Mouse (Mus musculus) intestine, embryonic 14.5 days (tissue): ENCODE data around the gene Oosp2. TPM values are rescaled to one million over a fixed set of nuclear protein-coding genes. Genes with fewer than 3 reads are reported as not detected.

Experiments used
- ATAC-seq: fragments of 200-750 bp; cut with Nextera tagmentation; replicated peaks from 2 replicates; pipeline ENCODE4 v1.8.0; 2017; ENCODE audit warnings: low read depth, moderate number of reproducible peaks, moderate TSS enrichment, moderate library complexity; ENCODE audit not compliant: low FRiP score, low TSS enrichment
- DNase-seq: peaks from one replicate; pipeline ENCODE4 v3.0.0-alpha.2; 2018; ENCODE audit warnings: low spot score
- H3K27ac ChIP-seq: fragments of 300-500 bp; sonication (generic); 2 replicates; pipeline ENCODE4 v1.5.1; 2014; ENCODE audit warnings: low read depth, mild to moderate bottlenecking, control low read depth
- H3K27me3 ChIP-seq: fragments of 300-500 bp; sonication (generic); replicated peaks from 2 replicates; pipeline ENCODE4 v1.6.1; 2014; ENCODE audit warnings: low read length, control low read depth; ENCODE audit not compliant: control insufficient read depth, insufficient read depth
- H3K36me3 ChIP-seq: fragments of 300-500 bp; sonication (generic); 2 replicates; pipeline ENCODE4 v1.6.1; 2014; ENCODE audit warnings: low read length, control low read depth; ENCODE audit not compliant: control insufficient read depth, insufficient read depth
- H3K4me1 ChIP-seq: fragments of 300-500 bp; sonication (generic); replicated peaks from 2 replicates; pipeline ENCODE4 v1.6.1; 2014; ENCODE audit warnings: low read length, control low read depth, mixed read lengths; ENCODE audit not compliant: control insufficient read depth, insufficient read depth
- H3K4me2 ChIP-seq: fragments of 300-500 bp; sonication (generic); 2 replicates; pipeline ENCODE4 v1.6.1; 2014; ENCODE audit warnings: low read length
- H3K4me3 ChIP-seq: fragments of 300-500 bp; sonication (generic); 2 replicates; pipeline ENCODE4 v1.5.1; 2014; ENCODE audit warnings: low read depth, low read length, control low read depth, mixed read lengths
- H3K9ac ChIP-seq: fragments of 300-500 bp; sonication (generic); 2 replicates; pipeline ENCODE4 v1.6.1; 2014; ENCODE audit warnings: mild to moderate bottlenecking, low read length
- H3K9me3 ChIP-seq: fragments of 300-500 bp; sonication (generic); 2 replicates; pipeline ENCODE4 v1.6.1; 2016; ENCODE audit warnings: low read length, control low read depth; ENCODE audit not compliant: control insufficient read depth
- WGBS: fragments of 180-500 bp; shearing (Covaris S2); extraction: QIAGEN DNeasy Blood & Tissue Kit; methylation state at CpG from one replicate; pipeline ENCODE4 v1.1.7; 2014; 5-methylcytosine and 5-hydroxymethylcytosine counted together
- polyA plus RNA-seq: library from polyadenylated mRNA; unstranded; fragments of >200 nt; fragmentation: Nextera tagmentation; extraction: Ambion mirVana; gene quantifications from 2 replicates; pipeline ENCODE4 v1.2.1, GENCODE M21; 2014

The Oosp2 gene
- polyA plus RNA-seq, 1 experiment from 2014 or later, result not detected

DNA sequence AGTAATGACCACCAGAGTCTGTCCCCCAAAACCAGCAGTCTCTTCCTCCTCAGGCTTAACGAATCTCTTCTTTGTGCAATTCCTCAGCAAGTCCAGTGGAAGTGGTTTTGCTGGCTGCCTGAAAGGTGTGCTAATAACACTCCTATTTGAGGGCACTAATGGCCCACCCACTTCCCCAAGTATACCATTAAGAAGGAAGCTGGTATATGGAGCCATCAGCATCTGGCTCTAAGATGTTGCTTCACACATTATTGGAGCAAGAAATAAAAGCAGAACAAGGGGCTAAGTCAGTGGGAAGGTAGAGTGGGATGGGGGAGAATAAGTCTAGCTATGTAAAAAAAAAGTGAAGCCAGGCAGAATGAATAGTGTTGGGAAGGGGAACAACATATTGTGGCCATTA, 19.6 kb downstream of the Oosp2 start, which contains the start of gene Ms4a3:
Ms4a3 (minus strand) TSS at position 120 of the 400 bp plus-strand sequence.
- H3K4me1 ChIP-seq, result no peaks in the 10 kb centered on the region
- H3K4me3 ChIP-seq, result no peak within 1 kb of the TSS
- ATAC-seq (no peak), DNase-seq (no peak)
- H3K4me2 ChIP-seq, result no peak within 1 kb of the TSS
- no peak within 1 kb of the TSS for H3K9ac ChIP-seq
- WGBS, result 84% methylated on average over 1 of the region's 1 CpGs
- no peaks in the 10 kb centered on the region for H3K36me3 ChIP-seq
- no peak within 1 kb of the TSS for H3K27ac ChIP-seq
- H3K9me3 ChIP-seq, result no peaks in the 10 kb centered on the region
- no peaks in the 10 kb centered on the region for H3K27me3 ChIP-seq

DNA sequence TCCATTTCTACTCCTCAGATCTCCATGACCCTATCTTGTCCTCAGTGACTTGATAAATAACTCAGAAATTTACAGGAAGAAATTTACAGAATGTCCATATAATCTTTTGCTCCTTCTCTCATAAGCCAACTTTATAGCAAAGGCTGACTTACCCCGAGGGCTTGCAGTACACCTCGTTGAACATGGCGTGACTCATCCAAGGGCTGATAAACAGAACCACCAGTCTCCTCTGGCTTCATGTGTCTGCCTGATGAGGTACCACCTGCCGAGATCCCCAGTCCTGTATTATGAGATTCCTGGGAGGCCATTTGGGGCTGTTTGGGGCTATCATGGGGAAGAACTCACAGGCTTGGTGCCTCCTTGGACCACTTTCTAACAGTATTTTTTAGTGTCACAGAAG, 21.3 kb downstream of the Oosp2 start:
- H3K9ac ChIP-seq, result no peak overlapping the region
- no peaks in the 10 kb centered on the region for H3K27me3 ChIP-seq
- no peaks in the 10 kb centered on the region for H3K36me3 ChIP-seq
- ATAC-seq (no peak), DNase-seq (no peak)
- no peak overlapping the region for H3K4me3 ChIP-seq
- 78% methylated on average over 4 of the region's 4 CpGs for WGBS
- no peak overlapping the region for H3K27ac ChIP-seq
- H3K4me2 ChIP-seq, result no peak overlapping the region
- no peaks in the 10 kb centered on the region for H3K4me1 ChIP-seq
- no peaks in the 10 kb centered on the region for H3K9me3 ChIP-seq

DNA sequence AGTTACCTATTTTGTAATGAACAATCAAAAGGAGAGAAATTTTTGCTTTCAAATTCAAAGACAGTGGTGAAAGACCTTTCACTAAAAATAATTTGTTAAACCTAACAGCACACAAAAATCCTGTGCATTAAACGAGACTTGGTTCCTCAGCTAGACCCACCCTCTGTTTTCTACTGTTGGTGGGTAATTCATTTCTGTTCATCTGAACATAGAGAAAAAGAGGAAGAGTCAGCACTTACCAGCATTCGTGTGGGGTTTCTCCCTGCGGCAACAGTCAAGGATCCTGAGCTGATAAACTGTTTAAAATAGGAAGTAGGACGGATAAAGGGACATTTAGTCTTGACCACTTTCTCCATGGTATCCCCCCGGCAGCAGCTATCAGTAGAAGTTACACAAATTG, 24.8 kb downstream of the Oosp2 start:
- H3K4me1 ChIP-seq, result no peaks in the 10 kb centered on the region
- DNase-seq (no peak), ATAC-seq (no peak)
- no peak overlapping the region for H3K27ac ChIP-seq
- no peaks in the 10 kb centered on the region for H3K9me3 ChIP-seq
- WGBS, result 77% methylated on average over 5 of the region's 5 CpGs
- H3K27me3 ChIP-seq, result no peaks in the 10 kb centered on the region
- no peaks in the 10 kb centered on the region for H3K36me3 ChIP-seq
- no peak overlapping the region for H3K4me3 ChIP-seq
- H3K9ac ChIP-seq, result no peak overlapping the region
- H3K4me2 ChIP-seq, result no peak overlapping the region

DNA sequence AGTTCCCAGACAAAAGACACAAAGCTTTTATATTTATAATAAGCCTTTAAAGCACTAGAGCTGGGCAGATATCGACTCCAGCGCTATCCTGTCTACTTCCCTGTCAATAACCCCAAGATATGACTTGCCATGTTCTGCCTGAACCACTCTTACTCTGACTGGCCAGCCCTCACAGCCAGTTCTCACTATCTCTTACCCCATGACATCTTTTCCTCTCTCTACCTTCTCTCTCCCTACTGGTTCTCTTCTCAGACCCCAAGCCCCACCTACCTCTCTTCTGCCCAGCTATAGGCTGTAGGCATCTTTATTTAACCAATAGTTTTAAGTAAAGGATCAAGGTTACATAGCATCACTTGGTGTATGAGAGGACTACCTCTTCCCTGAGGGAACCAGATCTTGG, 26.0 kb downstream of the Oosp2 start:
- Histone ChIP-seq H3K27me3 (no peaks in the 10 kb centered on the region), H3K4me2 (no peak overlapping the region), H3K36me3 (no peaks in the 10 kb centered on the region), H3K9ac (no peak overlapping the region), H3K27ac (no peak overlapping the region), H3K4me1 (no peaks in the 10 kb centered on the region), H3K9me3 (no peaks in the 10 kb centered on the region), H3K4me3 (no peak overlapping the region)
- no peak for ATAC-seq
- WGBS, result 89% methylated on average over 2 of the region's 2 CpGs
- DNase-seq, result no peak

- Histone ChIP-seq H3K4me2 (no peak overlapping the region), H3K27me3 (no peaks in the 10 kb centered on the region), H3K4me1 (no peaks in the 10 kb centered on the region), H3K27ac (no peak overlapping the region), H3K36me3 (no peaks in the 10 kb centered on the region), H3K9ac (no peak overlapping the region), H3K9me3 (no peaks in the 10 kb centered on the region), H3K4me3 (no peak overlapping the region)
- ATAC-seq (no peak), DNase-seq (no peak)
- WGBS, result 73% methylated on average over 1 of the region's 1 CpGs
These were observed 26.6 kb downstream of the Oosp2 start for GRCm38 (mm10) chr19:11633732-11634131.

- no peak overlapping the region for H3K4me2 ChIP-seq
- H3K4me1 ChIP-seq, result no peaks in the 10 kb centered on the region
- no peak overlapping the region for H3K4me3 ChIP-seq
- no peaks in the 10 kb centered on the region for H3K9me3 ChIP-seq
- H3K27ac ChIP-seq, result no peak overlapping the region
- ATAC-seq, result no peak
- H3K9ac ChIP-seq, result no peak overlapping the region
- H3K36me3 ChIP-seq, result no peaks in the 10 kb centered on the region
- no peak for DNase-seq
- 44% methylated on average over 5 of the region's 5 CpGs for WGBS
- no peaks in the 10 kb centered on the region for H3K27me3 ChIP-seq
These were observed 35.1 kb downstream of the Oosp2 start for GRCm38 (mm10) chr19:11625231-11625630.

DNA sequence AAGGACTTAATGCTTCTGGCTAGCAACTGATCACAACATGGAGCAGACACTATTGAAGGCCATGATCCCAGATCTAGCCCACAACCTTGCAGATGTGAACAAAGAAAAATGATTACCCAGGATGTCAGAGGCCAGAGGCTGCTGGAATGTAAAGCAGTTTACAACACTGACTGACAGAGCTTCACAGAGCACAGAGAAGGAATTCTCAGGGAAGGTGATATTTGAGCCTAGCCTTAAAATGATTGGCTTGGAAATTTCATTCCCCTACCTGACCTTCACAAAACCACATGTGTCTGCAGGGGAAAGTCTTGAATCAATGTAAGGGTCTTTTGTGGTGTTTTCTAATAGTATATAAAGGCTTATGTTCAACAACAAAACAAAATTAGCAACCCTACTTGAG, 35.6 kb downstream of the Oosp2 start:
- no peak for ATAC-seq
- no peaks in the 10 kb centered on the region for H3K36me3 ChIP-seq
- no peak overlapping the region for H3K9ac ChIP-seq

GRCm38 (mm10) chr19:11623551-11623950, 36.8 kb downstream of the Oosp2 start, which contains the start of gene Ms4a2:
Ms4a2 (minus strand) TSS chr19:11623719.
- no peaks in the 10 kb centered on the region for H3K27me3 ChIP-seq
- H3K4me2 ChIP-seq, result no peak within 1 kb of the TSS
- WGBS, result 76% methylated on average over 2 of the region's 2 CpGs
- no peak within 1 kb of the TSS for H3K4me3 ChIP-seq
- no peak for DNase-seq
- no peaks in the 10 kb centered on the region for H3K36me3 ChIP-seq
- H3K27ac ChIP-seq, result no peak within 1 kb of the TSS
- H3K4me1 ChIP-seq, result no peaks in the 10 kb centered on the region
- no peak for ATAC-seq
- H3K9me3 ChIP-seq, result no peaks in the 10 kb centered on the region
- H3K9ac ChIP-seq, result no peak within 1 kb of the TSS

More for the DNA sequence above, 35.6 kb downstream of the Oosp2 start:
- no peaks in the 10 kb centered on the region for H3K27me3 ChIP-seq
- H3K4me1 ChIP-seq, result no peaks in the 10 kb centered on the region
- no peak overlapping the region for H3K27ac ChIP-seq
- no peak overlapping the region for H3K4me3 ChIP-seq
- no peak for DNase-seq
- no peaks in the 10 kb centered on the region for H3K9me3 ChIP-seq
- H3K4me2 ChIP-seq, result no peak overlapping the region

GRCm38 (mm10) chr19:11617983-11618382, 42.4 kb downstream of the Oosp2 start:
- H3K36me3 ChIP-seq, result no peaks in the 10 kb centered on the region
- no peaks in the 10 kb centered on the region for H3K27me3 ChIP-seq
- no peak for DNase-seq
- no peak overlapping the region for H3K4me3 ChIP-seq
- H3K4me2 ChIP-seq, result no peak overlapping the region
- no peak overlapping the region for H3K9ac ChIP-seq
- no peaks in the 10 kb centered on the region for H3K4me1 ChIP-seq
- no peak overlapping the region for H3K27ac ChIP-seq
- no peaks in the 10 kb centered on the region for H3K9me3 ChIP-seq
- no peak for ATAC-seq
